Mouse (Mus musculus): Measurements from ENCODE around the gene Ly6g6c. TPM values are rescaled to one million over a fixed set of nuclear protein-coding genes. Genes with fewer than 3 reads are reported as not detected.

The Ly6g6c gene
- polyA plus RNA-seq, 1 experiment from 2014 or later, result 0.24 TPM

DNA sequence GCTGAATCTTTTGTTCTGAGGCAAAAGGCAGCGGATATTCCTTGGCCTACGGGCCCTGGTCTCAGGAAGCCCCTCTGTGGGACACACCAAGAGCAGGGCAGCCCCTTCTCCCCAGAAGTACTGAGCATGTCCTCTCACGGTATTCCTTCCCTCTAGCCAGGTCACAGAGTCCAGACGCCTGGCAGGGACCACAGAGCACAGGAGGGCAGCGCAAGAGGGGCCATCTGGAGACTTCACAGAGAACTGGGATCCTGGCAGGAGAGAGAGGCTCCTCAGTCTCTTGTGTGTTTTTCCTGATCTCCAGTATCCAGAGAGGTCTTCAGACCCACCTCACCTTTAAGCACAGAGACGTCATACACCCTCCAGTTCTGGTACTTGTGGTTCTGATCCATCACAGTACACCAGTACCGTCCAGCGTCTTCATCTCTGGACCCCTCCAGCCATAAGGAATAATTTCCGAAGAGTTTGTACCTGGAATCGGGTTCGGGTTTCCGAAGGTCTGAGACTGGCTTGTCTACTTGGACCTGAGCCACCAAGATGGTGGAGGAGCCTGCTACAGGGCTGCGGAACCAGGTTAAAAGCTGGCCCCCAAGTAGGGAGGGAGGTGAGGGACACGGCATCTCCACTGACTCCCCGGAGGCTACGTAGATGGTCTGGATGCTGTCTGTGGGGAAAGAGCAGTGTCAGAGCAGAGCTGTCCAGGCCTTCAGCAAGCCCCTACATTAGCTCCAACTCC, 17.8 kb downstream of the Ly6g6c start:
- H3K27ac ChIP-seq (ENCODE audit: low read length), result no peak overlapping the region
- peaks cover 22% of the 10 kb centered on the region for H3K4me1 ChIP-seq (ENCODE audit: control insufficient read depth, low read depth, low read length)
- H3K9me3 ChIP-seq (replicated peaks; ENCODE audit: control insufficient read depth, low read length), result no peaks in the 10 kb centered on the region
- no peak for ATAC-seq (ENCODE audit: low read depth)
- H3K4me2 ChIP-seq (ENCODE audit: low read depth, low read length), result no peak overlapping the region
- H3K4me3 ChIP-seq (ENCODE audit: low read depth, low read length), result no peak overlapping the region
- 80% methylated on average over 16 of the region's 16 CpGs for WGBS (ENCODE audit: insufficient replicate concordance)
- H3K27me3 ChIP-seq (ENCODE audit: control insufficient read depth, insufficient read depth, low read depth, low read length), result peaks cover 2% of the 10 kb centered on the region
- H3K36me3 ChIP-seq (ENCODE audit: control insufficient read depth, insufficient read depth), result no peaks in the 10 kb centered on the region
- no peak overlapping the region for H3K9ac ChIP-seq (ENCODE audit: low read depth, low read length)

- 41% methylated on average over 3 of the region's 3 CpGs for WGBS (ENCODE audit: insufficient replicate concordance)
- no peak for ATAC-seq (ENCODE audit: low read depth)
Measured at GRCm38 (mm10) chr17:35083929-35084497, 18.8 kb downstream of the Ly6g6c start.

GRCm38 (mm10) chr17:35085208-35085865, 20.1 kb downstream of the Ly6g6c start, which contains the start of gene Ly6g6f:
Gene Ly6g6f, minus strand, starts transcription at chr17:35085610.
- Histone ChIP-seq H3K4me2 (ENCODE audit: low read depth, low read length) (no peak within 1 kb of the TSS), H3K27ac (ENCODE audit: low read length) (no peak within 1 kb of the TSS), H3K9me3 (replicated peaks; ENCODE audit: control insufficient read depth, low read length) (no peaks in the 10 kb centered on the region), H3K27me3 (ENCODE audit: control insufficient read depth, insufficient read depth, low read depth, low read length) (no peaks in the 10 kb centered on the region), H3K36me3 (ENCODE audit: control insufficient read depth, insufficient read depth) (no peaks in the 10 kb centered on the region), H3K9ac (ENCODE audit: low read depth, low read length) (no peak within 1 kb of the TSS), H3K4me1 (ENCODE audit: control insufficient read depth, low read depth, low read length) (peaks cover 12% of the 10 kb centered on the region), H3K4me3 (ENCODE audit: low read depth, low read length) (no peak within 1 kb of the TSS)
- 35% methylated on average over 7 of the region's 7 CpGs for WGBS (ENCODE audit: insufficient replicate concordance)
- no peak for ATAC-seq (ENCODE audit: low read depth)

More at GRCm38 (mm10) chr17:35083929-35084497, 18.8 kb downstream of the Ly6g6c start:
- Histone ChIP-seq H3K4me3 (ENCODE audit: low read depth, low read length) (no peak overlapping the region), H3K27me3 (ENCODE audit: control insufficient read depth, insufficient read depth, low read depth, low read length) (no peaks in the 10 kb centered on the region), H3K4me2 (ENCODE audit: low read depth, low read length) (no peak overlapping the region), H3K9me3 (replicated peaks; ENCODE audit: control insufficient read depth, low read length) (no peaks in the 10 kb centered on the region), H3K36me3 (ENCODE audit: control insufficient read depth, insufficient read depth) (no peaks in the 10 kb centered on the region), H3K9ac (ENCODE audit: low read depth, low read length) (no peak overlapping the region), H3K4me1 (ENCODE audit: control insufficient read depth, low read depth, low read length) (peaks cover 19% of the 10 kb centered on the region), H3K27ac (ENCODE audit: low read length) (no peak overlapping the region)

- H3K4me2 ChIP-seq (ENCODE audit: low read depth, low read length), result no peak overlapping the region
- peaks cover 14% of the 10 kb centered on the region for H3K4me1 ChIP-seq (ENCODE audit: control insufficient read depth, low read depth, low read length)
- H3K9me3 ChIP-seq (replicated peaks; ENCODE audit: control insufficient read depth, low read length), result no peaks in the 10 kb centered on the region
- H3K36me3 ChIP-seq (ENCODE audit: control insufficient read depth, insufficient read depth), result peaks cover 14% of the 10 kb centered on the region
- H3K27me3 ChIP-seq (ENCODE audit: control insufficient read depth, insufficient read depth, low read depth, low read length), result no peaks in the 10 kb centered on the region
- no peak for ATAC-seq (ENCODE audit: low read depth)
- WGBS (ENCODE audit: insufficient replicate concordance), result 30% methylated on average over 2 of the region's 2 CpGs
- no peak overlapping the region for H3K9ac ChIP-seq (ENCODE audit: low read depth, low read length)
- H3K4me3 ChIP-seq (ENCODE audit: low read depth, low read length), result no peak overlapping the region
- H3K27ac ChIP-seq (ENCODE audit: low read length), result no peak overlapping the region
Measured at GRCm38 (mm10) chr17:35088151-35088550, 23.0 kb downstream of the Ly6g6c start.

GRCm38 (mm10) chr17:35088825-35089644, 23.8 kb downstream of the Ly6g6c start, which contains the start of gene Abhd16a:
Gene Abhd16a, plus strand, starts transcription at chr17:35089263.
- Histone ChIP-seq H3K4me3 (ENCODE audit: low read depth, low read length) (peak within 1 kb of the TSS; percentile 78), H3K9ac (ENCODE audit: low read depth, low read length) (peak within 1 kb of the TSS; percentile 94), H3K4me2 (ENCODE audit: low read depth, low read length) (peak within 1 kb of the TSS; percentile 66), H3K4me1 (ENCODE audit: control insufficient read depth, low read depth, low read length) (peaks cover 14% of the 10 kb centered on the region), H3K27ac (ENCODE audit: low read length) (peak within 1 kb of the TSS; percentile 95), H3K9me3 (replicated peaks; ENCODE audit: control insufficient read depth, low read length) (no peaks in the 10 kb centered on the region), H3K36me3 (ENCODE audit: control insufficient read depth, insufficient read depth) (peaks cover 14% of the 10 kb centered on the region), H3K27me3 (ENCODE audit: control insufficient read depth, insufficient read depth, low read depth, low read length) (no peaks in the 10 kb centered on the region)
- peak; percentile 97 for ATAC-seq (ENCODE audit: low read depth)
- WGBS (ENCODE audit: insufficient replicate concordance), result 2% methylated on average over 65 of the region's 67 CpGs

- Histone ChIP-seq H3K4me3 (ENCODE audit: low read depth, low read length) (peak overlapping the region; percentile 78), H3K4me2 (ENCODE audit: low read depth, low read length) (peak overlapping the region; percentile 66), H3K27ac (ENCODE audit: low read length) (peak overlapping the region; percentile 95), H3K9me3 (replicated peaks; ENCODE audit: control insufficient read depth, low read length) (no peaks in the 10 kb centered on the region), H3K9ac (ENCODE audit: low read depth, low read length) (peak overlapping the region; percentile 94), H3K4me1 (ENCODE audit: control insufficient read depth, low read depth, low read length) (peaks cover 14% of the 10 kb centered on the region), H3K27me3 (ENCODE audit: control insufficient read depth, insufficient read depth, low read depth, low read length) (no peaks in the 10 kb centered on the region), H3K36me3 (ENCODE audit: control insufficient read depth, insufficient read depth) (peaks cover 25% of the 10 kb centered on the region)
- ATAC-seq (ENCODE audit: low read depth), result peak; percentile 39
- 60% methylated on average over 8 of the region's 8 CpGs for WGBS (ENCODE audit: insufficient replicate concordance)
Measured at GRCm38 (mm10) chr17:35090166-35090932, 25.2 kb downstream of the Ly6g6c start.

DNA sequence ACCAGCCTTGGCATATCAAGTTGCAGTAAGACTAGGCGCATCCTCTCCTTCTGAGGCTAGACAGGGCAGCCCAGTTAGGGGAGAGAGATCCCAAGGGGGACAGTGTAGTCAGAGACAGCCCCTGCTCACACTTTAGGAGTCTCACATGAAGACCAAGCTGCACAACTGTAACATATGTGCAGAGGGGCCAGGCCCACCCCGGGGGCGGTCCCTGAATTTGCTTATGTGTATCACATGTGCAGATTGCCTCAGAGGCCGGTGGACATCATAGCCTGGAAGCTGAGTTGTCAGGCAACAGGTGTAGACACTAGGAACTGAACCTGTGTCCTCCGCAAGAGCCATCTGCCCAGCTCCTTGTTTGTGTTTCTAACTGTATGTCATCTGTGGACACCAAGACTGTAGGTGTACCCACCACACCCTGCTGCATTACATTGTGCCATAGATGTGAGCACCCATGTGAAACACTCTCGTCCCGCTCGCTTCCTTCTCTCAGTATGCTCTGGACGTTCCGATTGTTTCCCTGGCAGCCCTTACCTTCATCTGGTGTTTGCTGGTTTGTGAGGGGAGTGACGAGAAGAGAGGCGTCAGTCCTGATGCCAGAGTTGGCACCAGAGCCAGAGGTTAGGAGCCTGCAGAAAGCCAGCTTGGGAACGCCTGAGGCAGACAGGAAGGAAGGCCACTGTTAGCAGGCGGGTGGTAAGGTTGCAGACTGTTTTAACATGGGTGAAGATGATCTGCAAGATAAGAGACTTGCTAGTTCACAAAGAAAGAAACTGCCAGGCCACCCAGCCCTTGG, 27.4 kb downstream of the Ly6g6c start:
- peaks cover 41% of the 10 kb centered on the region for H3K36me3 ChIP-seq (ENCODE audit: control insufficient read depth, insufficient read depth)
- no peak for ATAC-seq (ENCODE audit: low read depth)
- H3K27ac ChIP-seq (ENCODE audit: low read length), result no peak overlapping the region
- H3K9ac ChIP-seq (ENCODE audit: low read depth, low read length), result no peak overlapping the region
- no peak overlapping the region for H3K4me3 ChIP-seq (ENCODE audit: low read depth, low read length)
- peaks cover 11% of the 10 kb centered on the region for H3K4me1 ChIP-seq (ENCODE audit: control insufficient read depth, low read depth, low read length)
- H3K4me2 ChIP-seq (ENCODE audit: low read depth, low read length), result no peak overlapping the region
- H3K9me3 ChIP-seq (replicated peaks; ENCODE audit: control insufficient read depth, low read length), result no peaks in the 10 kb centered on the region
- 79% methylated on average over 14 of the region's 14 CpGs for WGBS (ENCODE audit: insufficient replicate concordance)
- H3K27me3 ChIP-seq (ENCODE audit: control insufficient read depth, insufficient read depth, low read depth, low read length), result no peaks in the 10 kb centered on the region

All from liver, embryonic 16.5 days (tissue).